Mouse (Mus musculus): ENCODE data around the gene Exoc6.

Exoc6 gene

GRCm38 (mm10) chr19:37724591-37724990 lies 174.4 kb downstream of the Exoc6 start:
- no peak for DNase-seq (ENCODE audit: low read depth in 1 of 2, low spot score in 2 of 2)

- DNase-seq (ENCODE audit: low read depth in 1 of 2, low spot score in 2 of 2), result no peak
These were observed 176.4 kb downstream of the Exoc6 start for GRCm38 (mm10) chr19:37726585-37726984.

- DNase-seq (ENCODE audit: low read depth in 1 of 2, low spot score in 2 of 2), result no peak
These were observed 177.1 kb downstream of the Exoc6 start for GRCm38 (mm10) chr19:37727366-37727765.

Measured in monocyte, adult 2 months (primary cell).